Mouse (Mus musculus) megakaryocyte progenitor cell, adult 5-6 weeks (primary cell): ENCODE data around the gene Cxcr3. TPM values are rescaled to one million over a fixed set of nuclear protein-coding genes. Genes with fewer than 3 reads are reported as not detected.

Experiments
- ATAC-seq: replicated peaks from 2 replicates; pipeline ENCODE4 v1.8.0; 2016; ENCODE audit warnings: mild to moderate bottlenecking, moderate TSS enrichment, inconsistent platforms; ENCODE audit not compliant: poor library complexity
- total RNA-seq, 2 experiments: library from RNA; stranded (forward) in 1 of 2; stranded (reverse) in 1 of 2; fragments of 157-497, 149-512 nt in 1 of 2; fragments of 200-1000 nt in 1 of 2; gene quantifications; 2 replicates each; pipeline versions ENCODE4 v1.2.3 to v1.2.4; 2015 to 2017

Cxcr3 gene
- total RNA-seq (2015) = 0.22 and 0.29 TPM in 2 replicates
- total RNA-seq (2017) = 0.07 and 0.21 TPM in 2 replicates

- ATAC-seq = peak; percentile 84
Observed at GRCm38 (mm10) chrX:101733828-101734319, at the start of gene Cxcr3. Gene Cxcr3 (minus strand): TSS chrX:101734269.

GRCm38 (mm10) chrX:101772035-101772434 is 38.0 kb upstream of the Cxcr3 start:
- peak; percentile 74 for ATAC-seq

GRCm38 (mm10) chrX:101770307-101770706 is 36.2 kb upstream of the Cxcr3 start:
- ATAC-seq = peak; percentile 75

- ATAC-seq = peak; percentile 63
Observed at GRCm38 (mm10) chrX:101769478-101769877, 35.4 kb upstream of the Cxcr3 start.

GRCm38 (mm10) chrX:101767280-101767679 is 33.2 kb upstream of the Cxcr3 start:
- no peak for ATAC-seq

- no peak for ATAC-seq
Observed at GRCm38 (mm10) chrX:101765111-101765510, 31.0 kb upstream of the Cxcr3 start.

- ATAC-seq = 0 out of 2 replicates have a peak, but pooled peaks have one; percentile 14
Observed at GRCm38 (mm10) chrX:101764621-101765020, 30.6 kb upstream of the Cxcr3 start.

GRCm38 (mm10) chrX:101754478-101754877 is 20.4 kb upstream of the Cxcr3 start:
- no peak for ATAC-seq

GRCm38 (mm10) chrX:101750144-101750543 is 16.1 kb upstream of the Cxcr3 start:
- no peak for ATAC-seq

GRCm38 (mm10) chrX:101741064-101741433 is 7.0 kb upstream of the Cxcr3 start:
- ATAC-seq = no peak

GRCm38 (mm10) chrX:101740335-101741063 is 6.4 kb upstream of the Cxcr3 start:
- ATAC-seq = no peak

GRCm38 (mm10) chrX:101737201-101737600 is 3.1 kb upstream of the Cxcr3 start:
- no peak for ATAC-seq

- no peak for ATAC-seq
Observed at GRCm38 (mm10) chrX:101734981-101735380, 912 bp upstream of the Cxcr3 start.

- ATAC-seq = peak; percentile 47
Observed at GRCm38 (mm10) chrX:101733288-101733687, 781 bp downstream of the Cxcr3 start.

GRCm38 (mm10) chrX:101732644-101733043 is 1.4 kb downstream of the Cxcr3 start:
- ATAC-seq = no peak

- no peak for ATAC-seq
Observed at GRCm38 (mm10) chrX:101730010-101730409, 4.1 kb downstream of the Cxcr3 start.

- no peak for ATAC-seq
Observed at GRCm38 (mm10) chrX:101720401-101720800, 13.7 kb downstream of the Cxcr3 start.

- no peak for ATAC-seq
Observed at GRCm38 (mm10) chrX:101705111-101705510, 29.0 kb downstream of the Cxcr3 start.

- no peak for ATAC-seq
Observed at GRCm38 (mm10) chrX:101698232-101698631, 35.8 kb downstream of the Cxcr3 start.

- no peak for ATAC-seq
Observed at GRCm38 (mm10) chrX:101697537-101697936, 36.5 kb downstream of the Cxcr3 start.

GRCm38 (mm10) chrX:101695686-101696085 is 38.4 kb downstream of the Cxcr3 start:
- no peak for ATAC-seq
